Mouse (Mus musculus): ENCODE data around the gene Tfeb.

Tfeb gene

GRCm38 (mm10) chr17:47754246-47754645, 17.4 kb downstream of the Tfeb start:
- no peak for DNase-seq (ENCODE audit: low read depth)

- DNase-seq (ENCODE audit: low read depth) = no peak
Measured at GRCm38 (mm10) chr17:47756366-47756765, 19.5 kb downstream of the Tfeb start.

DNA sequence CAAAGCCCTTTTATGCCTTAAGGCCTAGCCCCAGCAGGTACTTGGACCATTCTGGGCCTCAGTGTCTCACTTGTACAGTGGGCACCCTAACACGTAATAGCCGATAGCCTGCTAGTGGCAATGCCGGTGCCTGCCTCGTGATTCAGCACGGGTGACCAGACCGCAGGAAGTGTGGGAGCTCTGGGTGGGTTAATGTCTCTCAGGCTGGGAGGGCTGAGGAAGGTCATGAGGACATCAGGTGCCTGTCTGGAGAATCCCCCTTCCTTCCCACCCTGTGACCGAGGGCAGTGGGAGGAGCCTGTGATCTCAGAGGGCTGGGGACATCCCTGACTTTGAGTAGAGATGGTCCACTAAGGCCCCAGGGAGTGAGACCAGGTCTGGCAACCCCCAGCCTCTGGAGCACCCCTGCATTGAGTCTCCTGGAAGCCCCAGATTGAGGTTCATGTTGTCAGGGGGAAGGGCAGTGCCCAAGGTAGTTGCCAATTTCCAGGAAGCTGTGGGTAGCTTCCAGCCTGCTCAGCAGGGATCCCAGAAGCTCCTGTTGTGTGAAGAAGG, 20.3 kb downstream of the Tfeb start:
- DNase-seq (ENCODE audit: low read depth) = no peak

- DNase-seq (ENCODE audit: low read depth) = no peak
Measured at GRCm38 (mm10) chr17:47759702-47760410, 23.0 kb downstream of the Tfeb start.

GRCm38 (mm10) chr17:47762028-47762427, 25.2 kb downstream of the Tfeb start:
- no peak for DNase-seq (ENCODE audit: low read depth)

GRCm38 (mm10) chr17:47762518-47763340, 25.9 kb downstream of the Tfeb start:
- no peak for DNase-seq (ENCODE audit: low read depth)

DNA sequence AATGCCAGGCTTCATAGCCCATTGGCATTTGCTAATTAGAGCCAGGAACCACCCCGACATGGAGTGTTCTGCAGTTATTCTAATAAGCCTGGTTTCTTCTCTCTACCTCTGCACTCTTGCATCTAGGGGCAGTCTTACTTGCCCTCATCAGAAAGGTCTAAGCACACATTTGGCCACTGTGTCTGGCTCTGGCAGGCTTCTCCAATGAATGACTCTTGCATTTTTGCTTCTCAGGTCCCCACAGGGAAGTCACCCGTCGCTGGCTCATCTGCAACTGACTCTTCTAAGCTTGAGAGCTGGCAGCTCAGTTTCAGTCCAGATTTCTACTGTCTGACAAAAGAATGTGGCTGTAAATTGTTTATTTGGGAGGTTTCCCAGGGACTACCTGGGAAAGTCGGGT, 29.2 kb downstream of the Tfeb start:
- no peak for DNase-seq (ENCODE audit: low read depth)

DNA sequence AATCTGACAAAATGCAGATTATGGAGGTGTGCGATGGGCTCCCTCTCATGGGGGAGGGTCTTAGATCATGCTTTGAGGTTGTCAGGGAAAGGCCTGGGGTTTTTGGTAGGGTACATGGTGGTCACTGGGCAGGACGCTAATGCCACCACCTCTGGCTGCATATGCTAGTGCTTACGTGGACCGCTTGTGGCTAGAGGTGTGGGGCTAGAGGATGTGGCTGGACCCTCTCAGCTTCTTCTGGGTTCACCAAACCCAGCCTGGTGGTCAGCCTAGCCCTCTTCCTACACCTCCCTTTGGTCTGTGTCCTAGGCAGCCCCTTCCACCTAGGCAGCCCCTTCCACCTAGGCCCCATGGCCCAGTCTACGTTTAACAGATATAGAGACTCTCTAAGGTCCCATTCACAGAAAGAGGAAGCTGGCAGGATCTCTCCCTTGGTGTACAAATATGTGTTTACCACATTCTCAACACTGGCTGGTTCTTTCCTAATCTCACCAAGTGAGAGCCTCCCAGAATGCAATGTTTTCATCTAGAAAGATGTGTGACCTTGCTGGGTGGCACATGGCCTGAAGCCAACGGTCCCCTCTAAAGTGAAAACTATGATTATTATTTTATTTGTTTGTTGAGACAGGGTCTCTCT, 29.7 kb downstream of the Tfeb start:
- no peak for DNase-seq (ENCODE audit: low read depth)

DNA sequence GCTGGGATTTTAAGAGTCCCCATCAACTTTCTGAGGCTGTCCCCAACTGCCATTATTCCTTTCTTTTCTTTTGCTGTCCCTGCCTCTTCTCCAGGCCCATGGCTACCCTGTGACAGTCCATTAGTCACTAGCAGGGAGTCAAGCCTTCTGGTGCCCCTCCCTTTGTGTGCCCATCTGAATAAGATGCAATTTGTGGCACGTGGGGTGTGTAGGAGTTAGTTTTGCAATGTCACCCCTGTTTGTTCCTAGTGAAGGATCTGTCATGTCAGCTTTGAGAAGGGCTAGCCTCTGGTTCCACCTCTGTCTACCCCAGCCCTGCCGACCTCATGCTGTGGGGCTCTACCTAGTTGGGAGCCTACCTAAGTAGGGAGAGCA, 30.2 kb downstream of the Tfeb start:
- DNase-seq (ENCODE audit: low read depth) = no peak

DNA sequence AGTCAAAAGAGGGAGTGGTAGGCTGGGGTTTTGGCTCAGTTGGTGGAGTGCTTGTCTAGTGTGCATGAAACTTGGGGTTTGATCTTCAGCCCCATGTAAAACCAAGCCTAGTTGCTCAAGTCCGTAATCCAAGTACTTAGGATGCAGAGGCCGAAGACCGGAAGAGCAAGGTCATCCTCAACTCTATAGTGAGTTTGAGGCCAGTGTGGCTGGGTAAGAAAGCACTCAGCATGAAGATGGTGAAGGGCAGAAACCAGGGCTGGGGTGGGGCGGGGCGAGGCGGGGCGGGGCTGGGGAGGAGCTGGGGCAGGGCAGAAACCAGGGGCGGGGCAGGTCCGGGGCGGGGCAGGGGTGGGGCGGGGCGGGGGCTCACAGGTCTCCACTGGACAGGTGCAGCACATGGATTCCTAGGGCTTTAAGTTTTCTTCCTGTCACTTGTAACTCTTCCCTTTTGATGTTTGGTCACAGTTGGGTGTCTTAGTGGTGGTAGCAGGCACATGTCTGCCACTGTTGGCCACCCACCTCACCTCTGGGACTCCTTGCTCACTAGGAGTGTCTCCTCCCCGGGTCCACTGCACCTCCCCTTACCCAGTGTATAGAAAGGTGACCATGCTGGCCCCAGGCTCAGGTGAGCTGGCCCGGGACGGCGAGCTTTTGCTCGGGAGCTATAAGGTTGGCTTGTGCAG, 30.8 kb downstream of the Tfeb start:
- DNase-seq (ENCODE audit: low read depth) = no peak

- no peak for DNase-seq (ENCODE audit: low read depth)
Measured at GRCm38 (mm10) chr17:47768707-47769276, 32.0 kb downstream of the Tfeb start.

DNA sequence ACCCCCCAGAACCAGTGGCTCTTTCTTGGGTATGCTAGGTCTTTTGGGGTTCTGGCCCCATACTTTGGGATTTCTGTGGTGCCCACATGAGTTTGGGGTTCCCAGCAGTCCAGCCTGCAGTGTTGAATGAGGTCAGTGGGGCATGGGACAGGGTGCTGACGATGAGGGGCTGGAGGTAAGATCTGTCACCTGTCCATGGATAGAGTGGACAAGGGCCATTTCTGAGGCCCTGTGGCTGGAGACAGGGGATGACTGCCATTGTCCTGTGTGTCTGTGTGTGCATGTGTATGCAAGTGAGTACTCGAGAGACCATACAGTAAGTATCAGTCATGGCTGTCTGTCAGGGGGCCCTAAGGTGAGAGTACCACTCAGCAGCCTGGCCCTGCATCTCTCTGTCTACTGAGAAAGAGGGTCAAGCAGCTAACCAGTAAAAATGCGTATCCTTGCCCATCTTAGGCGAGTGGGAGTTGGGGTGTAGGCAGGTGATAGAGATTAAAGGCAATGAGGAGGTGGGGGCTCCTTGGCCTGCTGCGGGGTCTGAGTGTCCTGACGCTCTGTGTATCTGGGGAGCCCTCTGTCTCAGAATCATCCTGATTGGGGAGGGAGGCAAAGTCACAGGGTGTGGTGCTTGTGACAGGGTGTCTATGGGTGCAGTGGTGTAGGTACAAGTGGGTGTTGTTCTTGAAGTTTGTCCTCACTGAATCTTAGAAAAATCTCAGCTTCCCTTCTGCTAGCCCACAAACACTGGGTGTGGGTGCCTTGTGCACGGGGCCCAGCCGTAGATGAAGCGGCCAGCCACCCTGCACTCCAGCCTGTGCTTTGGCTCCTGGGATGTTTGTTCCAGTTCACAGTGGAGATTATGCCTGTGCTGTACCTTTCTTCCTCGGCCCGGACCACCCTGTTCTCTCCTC, 32.8 kb downstream of the Tfeb start:
- DNase-seq (ENCODE audit: low read depth) = no peak

- DNase-seq (ENCODE audit: low read depth) = no peak
Measured at GRCm38 (mm10) chr17:47773604-47774003, 36.8 kb downstream of the Tfeb start.

GRCm38 (mm10) chr17:47777141-47777540, 40.3 kb downstream of the Tfeb start:
- no peak for DNase-seq (ENCODE audit: low read depth)

DNA sequence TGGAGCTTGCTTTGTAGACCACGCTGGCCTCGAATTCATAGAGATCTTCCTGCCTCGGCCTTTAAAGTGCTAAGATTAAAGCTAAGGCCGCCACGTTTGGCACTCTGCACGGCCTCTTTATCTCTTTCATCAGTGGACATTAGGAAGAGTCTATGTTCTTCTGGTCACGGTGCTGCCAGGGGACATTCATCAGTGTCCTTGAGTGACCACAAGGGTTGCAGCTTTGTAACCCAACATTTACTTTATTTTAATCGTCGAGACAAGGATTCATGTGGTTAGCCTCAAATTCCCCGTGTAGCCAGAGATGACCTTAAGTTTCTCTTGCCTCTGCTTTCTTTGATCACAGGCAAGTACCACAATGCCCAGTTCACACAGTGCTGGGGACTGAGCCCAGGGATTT, 43.6 kb downstream of the Tfeb start:
- no peak for DNase-seq (ENCODE audit: low read depth)

GRCm38 (mm10) chr17:47782486-47782885, 45.7 kb downstream of the Tfeb start:
- no peak for DNase-seq (ENCODE audit: low read depth)

- no peak for DNase-seq (ENCODE audit: low read depth)
Measured at GRCm38 (mm10) chr17:47783445-47784223, 46.8 kb downstream of the Tfeb start.

DNA sequence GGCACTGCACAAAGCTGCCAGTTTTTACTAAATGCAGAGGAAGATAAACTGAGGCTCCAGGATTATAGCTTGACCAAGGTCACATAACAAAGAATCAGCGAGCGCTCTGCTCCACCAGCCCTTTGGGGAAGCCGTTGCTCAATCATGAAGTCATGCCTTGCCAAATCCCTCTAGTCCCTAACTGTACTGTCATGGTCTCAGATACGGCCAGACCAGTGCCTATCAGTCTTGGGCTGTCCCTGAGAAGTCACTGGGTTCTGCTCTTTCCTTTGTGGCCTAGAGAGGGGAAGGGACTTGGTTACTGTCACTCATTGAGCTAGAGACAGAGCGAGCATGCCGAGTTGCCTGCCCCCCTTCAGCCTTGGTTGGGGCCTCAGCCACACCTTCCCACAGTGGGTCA, 47.6 kb downstream of the Tfeb start:
- no peak for DNase-seq (ENCODE audit: low read depth)

DNA sequence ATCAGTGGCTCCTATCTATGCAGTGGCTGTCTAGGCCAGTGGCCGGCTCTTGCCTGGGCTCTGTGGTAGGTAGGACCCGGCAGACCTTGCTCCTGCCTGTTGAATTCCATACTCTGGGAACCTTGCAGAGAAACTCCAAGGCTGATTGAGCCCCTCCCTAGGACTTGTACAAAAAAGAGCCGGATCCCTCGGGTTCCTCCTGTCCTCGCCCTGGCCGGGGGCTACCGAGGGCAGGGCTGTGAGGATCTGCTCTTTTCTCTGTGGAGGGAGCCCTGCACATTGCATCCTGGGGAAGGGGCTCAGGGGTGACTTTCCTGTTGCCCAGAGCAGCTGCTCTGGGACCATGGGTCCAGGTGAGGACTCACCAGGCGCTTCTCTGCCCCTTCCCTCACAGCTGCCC, 50.8 kb downstream of the Tfeb start:
- no peak for DNase-seq (ENCODE audit: low read depth)

DNA sequence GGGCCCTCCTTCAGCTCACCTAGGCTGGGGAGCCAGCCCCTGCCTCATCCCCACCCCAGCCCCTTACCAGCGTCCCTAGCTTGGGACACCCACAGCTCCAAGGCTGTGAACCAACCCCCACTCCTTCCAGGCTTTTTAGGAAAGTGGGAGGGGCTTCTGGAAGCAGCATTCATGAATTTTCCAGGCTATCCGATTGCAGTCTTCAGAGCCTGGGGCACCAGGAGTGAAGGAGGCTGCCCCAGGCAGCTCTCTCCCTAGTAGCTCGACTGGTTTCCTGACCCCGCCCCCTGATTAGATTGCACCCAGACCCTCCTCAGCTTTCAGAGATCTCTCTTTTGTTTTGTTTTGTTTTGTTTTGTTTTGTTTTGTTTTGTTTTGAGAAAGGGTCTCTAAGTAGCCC, 51.5 kb downstream of the Tfeb start:
- DNase-seq (ENCODE audit: low read depth) = no peak

Data from c-Kit-positive CD71-negative TER-119-negative erythroid progenitor cells, embryonic 14.5 days (primary cell).